Mouse (Mus musculus): ENCODE measurements around the gene Arrdc2.

The Arrdc2 gene

GRCm38 (mm10) chr8:70820101-70820935 lies 19.2 kb downstream of the Arrdc2 start:
- ChIA-PET POLR2A (interaction anchor here (0.5 to 15.6 kb wide), 93 partner anchors 8 to 849 kb away, joined by 3 to 391 read pairs (median 4); partner anchors contain the start of genes Arrdc2 (in 4 of the 4), Jund (in 3 of the 4), Mast3 (in 3 of the 4) and Rpl18a (in 3 of the 4)), CTCF (interaction anchor here (0.5 to 4.1 kb wide), 44 partner anchors 14 to 750 kb away, joined by 3 to 64 read pairs (median 4); partner anchors contain the start of genes Arrdc2 (in 2 of the 4), Gm3336 (in 1 of the 4), Lsm4 (in 1 of the 4) and Mast3 (in 1 of the 4))

- ChIA-PET CTCF (interaction anchor here in 2 of 4 experiments (1.2 to 1.5 kb wide), 2 partner anchors 28 to 54 kb away, joined by 3 to 4 read pairs; no protein-coding TSS in a partner anchor), POLR2A (interaction anchor here in 3 of 4 experiments (0.9 to 15.6 kb wide), 15 partner anchors 9 to 118 kb away, joined by 3 to 391 read pairs (median 4); partner anchors contain the start of genes Arrdc2 (in 2 of the 3), Mast3 (in 2 of the 3), Il12rb1 (in 1 of the 3) and Jund (in 1 of the 3))
These were observed 22.8 kb downstream of the Arrdc2 start for GRCm38 (mm10) chr8:70816679-70817078.

- POLR2A ChIA-PET: interaction anchor here in 2 of 4 experiments (0.8 to 1.2 kb wide), 2 partner anchors 16 to 114 kb away, joined by 3 read pairs; partner anchors contain the start of gene Jund (in 1 of the 2)
- CTCF ChIA-PET: no interaction called here
These were observed 26.6 kb downstream of the Arrdc2 start for GRCm38 (mm10) chr8:70812885-70813284.

GRCm38 (mm10) chr8:70812055-70812454 lies 27.5 kb downstream of the Arrdc2 start:
- POLR2A ChIA-PET: no interaction called here
- CTCF ChIA-PET: no interaction called here

- ChIA-PET POLR2A (interaction anchor here in 3 of 4 experiments (0.5 to 3.4 kb wide), 9 partner anchors 9 to 34 kb away, joined by 3 to 14 read pairs (median 7); partner anchors contain the start of genes Arrdc2 (in 2 of the 3) and Pik3r2 (in 2 of the 3)), CTCF (interaction anchor here in 2 of 4 experiments (1.0 to 1.4 kb wide), 2 partner anchors 34 kb away, joined by 3 to 4 read pairs; no protein-coding TSS in a partner anchor)
These were observed 28.4 kb downstream of the Arrdc2 start for GRCm38 (mm10) chr8:70810962-70811680.

- CTCF ChIA-PET: interaction anchor here in 2 of 4 experiments (0.8 kb wide), 2 partner anchors 12 to 30 kb away, joined by 3 read pairs; partner anchors contain the start of gene Arrdc2 (in 1 of the 2)
- POLR2A ChIA-PET: interaction anchor here in 3 of 4 experiments (0.5 to 3.4 kb wide), 11 partner anchors 11 to 424 kb away, joined by 3 to 14 read pairs (median 4); partner anchors contain the start of genes Arrdc2 (in 1 of the 3) and Mpv17l2 (in 1 of the 3)
These were observed 30.4 kb downstream of the Arrdc2 start for GRCm38 (mm10) chr8:70808955-70809701.

GRCm38 (mm10) chr8:70808239-70808638 lies 31.3 kb downstream of the Arrdc2 start, which contains the start of gene Il12rb1:
Gene Il12rb1 (plus strand): TSS chr8:70808449.
- ChIA-PET POLR2A (interaction anchor here in 3 of 4 experiments (0.5 to 3.4 kb wide), 9 partner anchors 8 to 423 kb away, joined by 3 to 14 read pairs (median 3); partner anchors contain the start of genes Arrdc2 (in 1 of the 3) and Mpv17l2 (in 1 of the 3)), CTCF (no interaction called here)

GRCm38 (mm10) chr8:70807304-70807703 lies 32.2 kb downstream of the Arrdc2 start:
- ChIA-PET POLR2A (interaction anchor here in 2 of 4 experiments (0.9 to 5.3 kb wide), 6 partner anchors 9 to 32 kb away, joined by 3 to 73 read pairs (median 4); partner anchors contain the start of gene Arrdc2 (in 1 of the 2)), CTCF (no interaction called here)

- ChIA-PET POLR2A (interaction anchor here in 2 of 4 experiments (0.9 to 5.3 kb wide), 10 partner anchors 8 to 108 kb away, joined by 3 to 73 read pairs (median 8); partner anchors contain the start of genes Arrdc2 (in 1 of the 2), Jund (in 1 of the 2) and Rpl18a (in 1 of the 2)), CTCF (no interaction called here)
These were observed 33.0 kb downstream of the Arrdc2 start for GRCm38 (mm10) chr8:70806541-70806940.

- ChIA-PET CTCF (interaction anchor here in 3 of 4 experiments (0.5 to 2.6 kb wide), 19 partner anchors 12 to 682 kb away, joined by 3 to 10 read pairs (median 4); partner anchors contain the start of gene Gm3336 (in 1 of the 3)), POLR2A (interaction anchor here (0.5 to 5.3 kb wide), 55 partner anchors 9 to 193 kb away, joined by 3 to 73 read pairs (median 5); partner anchors contain the start of genes Jund (in 4 of the 4), Arrdc2 (in 3 of the 4), Lsm4 (in 2 of the 4) and Mpv17l2 (in 2 of the 4))
These were observed 34.9 kb downstream of the Arrdc2 start, which contains the start of gene Mast3 for GRCm38 (mm10) chr8:70804481-70805206. Gene Mast3 (minus strand): TSS chr8:70805054.

- CTCF ChIA-PET: interaction anchor here in 3 of 4 experiments (0.5 to 2.6 kb wide), 12 partner anchors 16 to 1287 kb away, joined by 3 to 14 read pairs (median 4); partner anchors contain the start of gene Gm3336 (in 1 of the 3)
- POLR2A ChIA-PET: interaction anchor here (0.5 to 5.3 kb wide), 48 partner anchors 11 to 453 kb away, joined by 3 to 73 read pairs (median 4); partner anchors contain the start of genes Arrdc2 (in 4 of the 4), Jund (in 4 of the 4), Lsm4 (in 2 of the 4) and Mpv17l2 (in 1 of the 4)
These were observed 35.6 kb downstream of the Arrdc2 start for GRCm38 (mm10) chr8:70803761-70804480.

- ChIA-PET POLR2A (interaction anchor here (0.5 to 5.3 kb wide), 47 partner anchors 10 to 452 kb away, joined by 3 to 73 read pairs (median 4); partner anchors contain the start of genes Arrdc2 (in 4 of the 4), Jund (in 3 of the 4), Lsm4 (in 1 of the 4) and Pgpep1 (in 1 of the 4)), CTCF (interaction anchor here in 3 of 4 experiments (0.6 to 1.7 kb wide), 12 partner anchors 11 to 1288 kb away, joined by 3 to 14 read pairs (median 4); partner anchors contain the start of genes Gm3336 (in 1 of the 3) and Mpv17l2 (in 1 of the 3))
These were observed 36.6 kb downstream of the Arrdc2 start for GRCm38 (mm10) chr8:70802786-70803510.

GRCm38 (mm10) chr8:70801830-70802229 lies 37.7 kb downstream of the Arrdc2 start:
- POLR2A ChIA-PET: interaction anchor here in 3 of 4 experiments (0.6 to 4.5 kb wide), 7 partner anchors 9 to 38 kb away, joined by 4 to 44 read pairs (median 14); partner anchors contain the start of gene Arrdc2 (in 2 of the 3)
- CTCF ChIA-PET: interaction anchor here in 1 of 4 experiments (0.6 kb wide), 1 partner anchor 51 kb away, joined by 4 read pairs; no protein-coding TSS in a partner anchor

GRCm38 (mm10) chr8:70801156-70801555 lies 38.4 kb downstream of the Arrdc2 start:
- POLR2A ChIA-PET: interaction anchor here in 2 of 4 experiments (0.6 to 1.6 kb wide), 3 partner anchors 9 to 19 kb away, joined by 3 to 6 read pairs (median 4); no protein-coding TSS in a partner anchor

More at GRCm38 (mm10) chr8:70801156-70801555, 38.4 kb downstream of the Arrdc2 start:
- CTCF ChIA-PET: interaction anchor here in 1 of 4 experiments (0.6 kb wide), 1 partner anchor 52 kb away, joined by 4 read pairs; no protein-coding TSS in a partner anchor
